Mouse (Mus musculus) limb, embryonic 11.5 days (tissue): ENCODE measurements around the gene Fars2. TPM values are rescaled to one million over a fixed set of nuclear protein-coding genes. Genes with fewer than 3 reads are reported as not detected.
"Not testable (repeated sequence)": the region's sequence is repeated elsewhere in the genome, so short reads cannot be mapped to it uniquely, and the experiment has no call there.

Experiments
- ATAC-seq: fragments of 200-750 bp; cut with Nextera tagmentation; 2 replicates; pipeline ENCODE4 v1.8.0; 2017; ENCODE audit warnings: low read depth; ENCODE audit not compliant: insufficient number of reproducible peaks, low FRiP score, low TSS enrichment
- DNase-seq: peaks from one replicate; pipeline ENCODE4 v3.0.0-alpha.2; 2015; ENCODE audit warnings: low spot score
- H3K27ac ChIP-seq: fragments of 300-500 bp; sonication (generic); replicated peaks from 2 replicates; pipeline ENCODE4 v1.5.1; 2014; ENCODE audit warnings: low read depth, mild to moderate bottlenecking, low read length
- H3K27me3 ChIP-seq: fragments of 300-500 bp; sonication (generic); 2 replicates; pipeline ENCODE4 v1.6.1; 2014; ENCODE audit warnings: mild to moderate bottlenecking, low read length, mixed read lengths; ENCODE audit not compliant: control insufficient read depth, insufficient read depth
- H3K36me3 ChIP-seq: fragments of 300-500 bp; sonication (generic); 2 replicates; pipeline ENCODE4 v1.6.1; 2014; ENCODE audit warnings: mild to moderate bottlenecking, low read length, moderate library complexity, mixed read lengths; ENCODE audit not compliant: control insufficient read depth, insufficient read depth
- H3K4me1 ChIP-seq: fragments of 300-500 bp; sonication (generic); 2 replicates; pipeline ENCODE4 v1.6.1; 2014; ENCODE audit warnings: low read length, mixed read lengths; ENCODE audit not compliant: control insufficient read depth, insufficient read depth
- H3K4me2 ChIP-seq: fragments of 300-500 bp; sonication (generic); 2 replicates; pipeline ENCODE4 v1.6.1; 2014; ENCODE audit warnings: low read depth, mild to moderate bottlenecking, moderate library complexity; ENCODE audit not compliant: severe bottlenecking
- H3K4me3 ChIP-seq: fragments of 300-500 bp; sonication (generic); 2 replicates; pipeline ENCODE4 v1.5.1; 2014; ENCODE audit warnings: low read depth, low read length
- H3K9ac ChIP-seq: fragments of 300-500 bp; sonication (generic); 2 replicates; pipeline ENCODE4 v1.6.1; 2014; ENCODE audit warnings: mild to moderate bottlenecking, low read length
- H3K9me3 ChIP-seq: fragments of 300-500 bp; sonication (generic); 2 replicates; pipeline ENCODE4 v1.6.1; 2016; ENCODE audit warnings: low read length; ENCODE audit not compliant: control insufficient read depth
- WGBS: fragments of 180-500 bp; shearing (Covaris S2); extraction: QIAGEN DNeasy Blood & Tissue Kit; methylation state at CpG from one replicate; pipeline ENCODE4 v1.1.7; 2014; 5-methylcytosine and 5-hydroxymethylcytosine counted together
- polyA plus RNA-seq: library from polyadenylated mRNA; unstranded; fragments of >200 nt; fragmentation: Nextera tagmentation; extraction: Ambion mirVana; gene quantifications from 2 replicates; pipeline ENCODE4 v1.2.1, GENCODE M21; 2014

Fars2 gene
- polyA plus RNA-seq, 1 experiment from 2014 or later: 25.9 TPM

DNA sequence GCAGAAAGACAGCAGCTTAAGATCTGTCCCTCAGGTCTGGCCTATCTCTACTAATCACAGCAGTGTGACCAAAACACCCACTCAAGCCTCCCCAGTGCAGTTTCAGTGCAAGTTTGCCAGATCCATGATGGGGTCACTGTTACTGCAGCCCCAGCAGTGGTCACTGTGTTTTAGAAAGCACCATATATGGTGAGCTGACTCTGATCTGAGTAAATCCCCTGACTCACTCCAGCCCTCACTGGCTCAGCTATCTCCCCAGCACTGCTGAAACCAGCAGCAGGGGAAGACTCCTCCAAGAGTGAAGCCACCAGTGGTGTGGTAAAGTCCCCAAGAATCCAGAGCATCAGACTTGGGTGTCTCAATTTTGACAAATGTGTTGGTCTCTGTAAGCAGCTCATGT lies 346.5 kb downstream of the Fars2 start:
- Histone ChIP-seq H3K4me3 (no peak overlapping the region), H3K4me2 (no peak overlapping the region), H3K36me3 (no peaks in the 10 kb centered on the region), H3K9me3 (no peaks in the 10 kb centered on the region), H3K9ac (no peak overlapping the region), H3K27me3 (no peaks in the 10 kb centered on the region), H3K27ac (no peak overlapping the region), H3K4me1 (no peaks in the 10 kb centered on the region)
- DNase-seq (no peak), ATAC-seq (no peak)

DNA sequence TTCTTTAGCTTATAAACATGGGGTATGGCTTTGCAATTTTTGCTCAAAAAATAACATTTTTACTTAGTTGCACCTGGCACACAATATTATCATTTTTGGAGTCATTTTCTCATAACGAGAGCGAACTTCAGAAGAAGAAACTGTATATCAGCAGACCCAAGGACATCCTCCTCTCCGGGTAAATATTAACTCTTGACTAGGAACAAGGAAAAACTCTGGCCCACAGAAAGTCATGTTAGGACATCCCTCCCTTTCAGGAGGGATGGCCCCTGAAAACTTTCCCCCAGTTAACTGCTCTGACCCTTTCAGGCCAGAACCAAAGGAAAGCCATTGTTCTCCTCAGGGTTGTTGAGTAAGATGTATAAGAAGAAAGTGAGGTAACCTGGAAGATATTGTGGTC lies 348.9 kb downstream of the Fars2 start:
- not testable (repeated sequence) for H3K9me3 ChIP-seq, H3K27ac ChIP-seq, H3K9ac ChIP-seq, ATAC-seq, H3K4me1 ChIP-seq, H3K36me3 ChIP-seq, H3K4me3 ChIP-seq, H3K4me2 ChIP-seq, DNase-seq, H3K27me3 ChIP-seq
- WGBS: 93% methylated on average over 3 of the region's 3 CpGs

DNA sequence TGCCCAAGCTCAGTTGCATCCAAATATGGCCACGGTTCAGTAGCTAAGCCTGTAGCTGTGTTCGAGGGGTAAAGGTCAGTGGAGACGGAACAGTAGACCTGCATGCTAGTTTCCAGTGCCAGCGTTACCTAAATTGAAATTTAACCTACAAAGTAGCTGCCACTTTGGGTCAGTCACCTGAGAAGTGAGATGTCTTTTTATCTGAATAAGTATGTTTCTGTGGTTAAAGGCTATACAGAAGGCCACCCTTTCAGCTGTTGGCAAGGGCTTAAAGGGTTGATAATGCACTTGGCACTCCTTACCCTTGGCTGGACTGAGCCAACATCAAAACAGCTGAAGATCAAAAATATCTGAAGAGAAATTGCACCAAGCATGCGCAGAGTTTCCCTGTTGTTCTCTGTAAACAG lies 349.3 kb downstream of the Fars2 start:
- Histone ChIP-seq H3K36me3 (no peaks in the 10 kb centered on the region), H3K9ac (no peak overlapping the region), H3K4me3 (no peak overlapping the region)

DNA sequence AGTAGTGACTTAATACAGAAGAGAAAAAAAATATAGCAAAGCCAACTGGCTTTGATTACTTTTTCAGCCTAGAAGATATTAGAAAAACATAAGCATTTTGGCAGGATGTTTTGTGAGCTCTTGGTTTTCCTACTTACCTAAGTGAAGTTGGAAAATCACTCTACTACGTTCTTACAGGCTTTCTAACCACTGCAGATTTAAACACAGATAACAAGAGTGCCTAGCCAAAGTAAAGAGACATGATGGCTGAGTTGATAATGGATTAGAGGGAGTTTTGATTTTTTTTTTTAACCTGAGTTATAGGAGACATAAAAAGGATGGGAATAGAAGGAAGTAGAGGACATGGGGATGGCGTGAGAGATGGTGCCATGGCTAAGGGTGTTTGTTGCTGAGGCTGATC lies 350.6 kb downstream of the Fars2 start:
- H3K27me3 ChIP-seq: no peaks in the 10 kb centered on the region
- no peak overlapping the region for H3K27ac ChIP-seq
- no peaks in the 10 kb centered on the region for H3K36me3 ChIP-seq
- 80% methylated on average over 2 of the region's 2 CpGs for WGBS
- no peaks in the 10 kb centered on the region for H3K9me3 ChIP-seq
- H3K4me3 ChIP-seq: no peak overlapping the region
- H3K9ac ChIP-seq: no peak overlapping the region
- DNase-seq: no peak
- H3K4me1 ChIP-seq: no peaks in the 10 kb centered on the region
- no peak for ATAC-seq
- H3K4me2 ChIP-seq: no peak overlapping the region

More for the DNA sequence above, 349.3 kb downstream of the Fars2 start:
- H3K4me2 ChIP-seq: no peak overlapping the region
- DNase-seq (no peak), ATAC-seq (no peak)
- 87% methylated on average over 5 of the region's 5 CpGs for WGBS
- H3K27ac ChIP-seq: no peak overlapping the region
- no peaks in the 10 kb centered on the region for H3K27me3 ChIP-seq
- H3K9me3 ChIP-seq: no peaks in the 10 kb centered on the region
- H3K4me1 ChIP-seq: no peaks in the 10 kb centered on the region

DNA sequence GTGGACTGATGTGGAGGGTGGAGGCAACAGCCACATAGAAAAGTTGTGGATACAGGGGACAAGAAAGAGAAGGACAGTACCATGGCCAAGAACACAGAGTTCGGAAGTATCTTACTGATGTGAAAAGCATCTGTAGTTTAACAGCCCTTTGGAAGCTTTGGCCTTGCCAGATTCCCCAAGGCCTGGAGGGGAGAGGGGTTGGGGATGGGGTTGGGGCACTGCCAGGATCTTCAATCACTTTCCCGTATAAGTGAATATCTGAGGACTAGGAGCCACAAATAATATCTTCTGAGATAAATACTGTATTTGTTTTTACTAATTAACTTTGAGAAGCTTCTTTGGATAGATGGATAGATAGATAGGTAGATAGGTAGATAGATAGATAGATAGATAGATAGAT lies 351.8 kb downstream of the Fars2 start:
- Histone ChIP-seq H3K9ac (no peak overlapping the region), H3K27ac (no peak overlapping the region), H3K4me2 (no peak overlapping the region), H3K4me3 (no peak overlapping the region), H3K36me3 (no peaks in the 10 kb centered on the region), H3K9me3 (no peaks in the 10 kb centered on the region), H3K4me1 (no peaks in the 10 kb centered on the region), H3K27me3 (no peaks in the 10 kb centered on the region)
- no peak for DNase-seq
- no peak for ATAC-seq
- WGBS: 88% methylated on average over 2 of the region's 2 CpGs

DNA sequence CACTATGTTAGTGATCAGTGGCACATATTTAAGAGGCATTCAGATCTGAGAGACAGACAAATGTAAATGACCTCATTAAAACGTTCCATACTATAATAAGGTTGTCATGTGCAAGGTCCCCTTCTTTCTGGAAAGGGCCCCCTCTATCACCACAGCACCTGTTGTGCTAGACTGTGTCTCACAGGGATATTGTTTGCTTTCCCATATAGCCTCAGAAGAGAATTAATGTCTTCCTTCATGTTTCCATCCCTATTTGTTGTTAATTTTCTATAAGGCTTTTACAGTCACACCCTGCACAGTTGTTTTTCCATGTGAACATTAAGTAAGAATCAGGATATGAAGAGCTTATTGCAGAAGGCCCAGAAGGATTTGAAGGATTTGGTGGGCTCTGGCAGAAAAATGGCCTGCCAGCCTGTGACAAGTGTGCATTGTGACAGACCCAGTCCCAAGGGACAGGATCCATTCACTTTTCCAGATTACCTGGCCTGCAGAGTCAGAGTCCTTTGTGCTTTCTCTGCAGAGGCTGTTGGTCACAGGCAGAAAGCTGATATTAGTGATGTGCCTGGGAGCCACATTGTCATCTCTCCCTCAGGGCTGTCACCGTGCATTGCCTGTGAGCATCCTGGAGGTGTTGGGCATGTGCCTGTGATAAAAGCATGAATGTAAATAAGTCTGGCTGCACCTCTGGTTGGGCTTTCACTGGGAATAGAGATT lies 352.4 kb downstream of the Fars2 start:
- Histone ChIP-seq H3K4me2 (no peak overlapping the region), H3K9ac (no peak overlapping the region), H3K27me3 (no peaks in the 10 kb centered on the region), H3K4me3 (no peak overlapping the region), H3K27ac (no peak overlapping the region), H3K9me3 (no peaks in the 10 kb centered on the region), H3K4me1 (no peaks in the 10 kb centered on the region), H3K36me3 (no peaks in the 10 kb centered on the region)
- DNase-seq: no peak
- ATAC-seq: no peak
- 77% methylated on average over 2 of the region's 2 CpGs for WGBS

DNA sequence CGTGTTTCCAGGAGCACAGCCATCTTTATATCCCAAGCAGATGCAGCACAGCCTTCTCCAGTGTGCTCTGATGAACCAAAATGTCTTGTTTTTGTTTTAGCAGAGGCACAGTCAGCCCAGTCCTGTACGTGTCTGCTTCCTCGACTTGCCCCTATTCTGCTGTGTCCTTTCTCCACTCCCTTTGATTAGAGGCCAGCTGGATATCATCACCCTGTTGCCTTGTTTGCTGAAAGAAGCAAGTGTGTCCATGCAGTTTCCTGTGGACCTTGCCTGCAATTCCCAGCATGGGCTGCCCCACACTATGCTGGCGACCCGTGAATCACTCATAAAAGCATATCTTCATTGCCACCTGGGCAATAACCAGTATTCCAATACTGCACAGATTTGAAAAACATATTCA lies 360.4 kb downstream of the Fars2 start:
- Histone ChIP-seq H3K4me1 (no peaks in the 10 kb centered on the region), H3K27me3 (no peaks in the 10 kb centered on the region), H3K27ac (no peak overlapping the region), H3K36me3 (no peaks in the 10 kb centered on the region), H3K9me3 (no peaks in the 10 kb centered on the region), H3K9ac (no peak overlapping the region), H3K4me3 (no peak overlapping the region), H3K4me2 (no peak overlapping the region)
- no peak for ATAC-seq
- DNase-seq: no peak
- WGBS: 58% methylated on average over 5 of the region's 5 CpGs

DNA sequence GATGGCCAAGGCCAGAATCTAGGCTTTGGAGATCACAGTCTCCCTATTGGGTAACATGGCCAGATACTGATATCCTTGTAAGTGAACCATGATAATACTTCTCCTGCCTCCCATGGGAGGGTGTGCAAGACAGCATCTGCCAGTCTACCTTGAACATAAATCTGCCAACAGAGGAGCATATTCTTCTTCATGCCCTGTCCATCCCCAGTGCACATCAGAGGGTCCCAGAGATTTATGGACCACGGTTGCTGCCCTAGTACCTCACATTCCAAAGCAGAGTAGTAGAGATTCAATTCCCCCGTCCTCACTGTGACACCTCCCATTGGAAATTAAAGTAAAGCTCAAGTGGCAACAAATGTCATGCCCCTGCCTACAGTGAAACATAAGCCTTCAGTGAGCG lies 361.0 kb downstream of the Fars2 start:
- no peak overlapping the region for H3K27ac ChIP-seq
- H3K36me3 ChIP-seq: no peaks in the 10 kb centered on the region
- WGBS: 48% methylated on average over 3 of the region's 3 CpGs
- DNase-seq (no peak), ATAC-seq (no peak)
- no peak overlapping the region for H3K4me2 ChIP-seq
- H3K4me1 ChIP-seq: no peaks in the 10 kb centered on the region
- no peaks in the 10 kb centered on the region for H3K9me3 ChIP-seq
- H3K4me3 ChIP-seq: no peak overlapping the region
- no peaks in the 10 kb centered on the region for H3K27me3 ChIP-seq
- no peak overlapping the region for H3K9ac ChIP-seq

DNA sequence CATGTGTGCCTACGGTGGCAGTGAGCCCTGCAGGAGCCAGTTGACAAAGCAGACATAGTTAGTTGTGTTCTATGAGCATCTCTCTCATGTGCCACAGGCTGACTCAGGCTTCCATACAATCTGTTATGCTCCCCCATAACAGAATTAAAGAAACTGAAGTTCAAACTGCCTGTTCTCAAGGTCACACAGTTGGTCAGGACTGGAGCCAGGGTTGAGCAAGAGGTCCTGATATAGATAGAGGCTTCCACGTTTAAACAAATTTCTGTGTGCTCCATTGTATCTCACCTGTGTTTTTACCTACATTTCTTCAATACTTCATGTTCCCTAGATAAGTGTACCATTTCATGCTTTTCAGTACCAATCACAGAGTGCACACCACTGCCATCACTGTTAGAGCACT lies 362.9 kb downstream of the Fars2 start:
- no peak for ATAC-seq
- H3K9me3 ChIP-seq: no peaks in the 10 kb centered on the region

More for the DNA sequence above, 362.9 kb downstream of the Fars2 start:
- no peak for DNase-seq
- 87% methylated on average over 2 of the region's 2 CpGs for WGBS
- H3K4me1 ChIP-seq: no peaks in the 10 kb centered on the region
- H3K4me3 ChIP-seq: no peak overlapping the region
- H3K9ac ChIP-seq: no peak overlapping the region
- H3K4me2 ChIP-seq: no peak overlapping the region
- no peak overlapping the region for H3K27ac ChIP-seq
- H3K36me3 ChIP-seq: no peaks in the 10 kb centered on the region
- H3K27me3 ChIP-seq: no peaks in the 10 kb centered on the region
